Mouse (Mus musculus): Measurements from ENCODE around the gene Igfbp1.

Gene Igfbp1

GRCm38 (mm10) chr11:7234436-7234835 is 36.9 kb downstream of the Igfbp1 start:
- no peak for DNase-seq (ENCODE audit: low spot score)

GRCm38 (mm10) chr11:7234981-7235609 is 37.5 kb downstream of the Igfbp1 start:
- DNase-seq (ENCODE audit: low spot score), result no peak

GRCm38 (mm10) chr11:7236751-7237150 is 39.2 kb downstream of the Igfbp1 start:
- no peak for DNase-seq (ENCODE audit: low spot score)

- no peak for DNase-seq (ENCODE audit: low spot score)
Measured at GRCm38 (mm10) chr11:7237712-7238111, 40.1 kb downstream of the Igfbp1 start.

GRCm38 (mm10) chr11:7238546-7238945 is 41.0 kb downstream of the Igfbp1 start:
- DNase-seq (ENCODE audit: low spot score), result no peak

GRCm38 (mm10) chr11:7239041-7239740 is 41.6 kb downstream of the Igfbp1 start:
- DNase-seq (ENCODE audit: low spot score), result no peak

- no peak for DNase-seq (ENCODE audit: low spot score)
Measured at GRCm38 (mm10) chr11:7244782-7245181, 47.2 kb downstream of the Igfbp1 start.

- no peak for DNase-seq (ENCODE audit: low spot score)
Measured at GRCm38 (mm10) chr11:7250415-7250814, 52.8 kb downstream of the Igfbp1 start.

GRCm38 (mm10) chr11:7250870-7251269 is 53.3 kb downstream of the Igfbp1 start:
- DNase-seq (ENCODE audit: low spot score), result no peak

Data from ovary, adult 18-20 months (tissue).